Mouse (Mus musculus) layer of hippocampus, adult 11-12 months (tissue): Measurements from ENCODE around the gene Padi2.

Experiments used
- DNase-seq: peaks from one replicate; pipeline ENCODE4 v3.0.0; 2022; ENCODE audit warnings: low spot score

Padi2 gene

DNA sequence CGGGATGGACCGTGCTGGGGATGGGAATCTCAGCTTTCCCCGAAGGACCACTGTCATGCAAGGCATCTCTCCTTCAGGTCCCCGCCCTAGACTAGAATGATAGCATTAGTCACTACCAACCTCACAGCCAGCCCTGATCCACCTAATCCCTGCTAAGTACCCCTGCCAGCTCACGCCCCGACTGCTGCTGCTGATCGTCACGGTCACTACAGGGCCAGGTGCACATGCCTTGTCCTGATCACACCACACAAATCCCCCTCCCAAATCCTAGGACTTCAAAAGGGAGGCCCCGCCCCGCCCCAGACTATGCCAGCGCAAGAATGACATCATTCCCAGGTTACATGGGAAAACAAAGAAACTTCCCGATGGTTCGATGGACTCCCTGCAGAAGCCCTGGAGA is 24.4 kb upstream of the Padi2 start:
- DNase-seq, result no peak

DNA sequence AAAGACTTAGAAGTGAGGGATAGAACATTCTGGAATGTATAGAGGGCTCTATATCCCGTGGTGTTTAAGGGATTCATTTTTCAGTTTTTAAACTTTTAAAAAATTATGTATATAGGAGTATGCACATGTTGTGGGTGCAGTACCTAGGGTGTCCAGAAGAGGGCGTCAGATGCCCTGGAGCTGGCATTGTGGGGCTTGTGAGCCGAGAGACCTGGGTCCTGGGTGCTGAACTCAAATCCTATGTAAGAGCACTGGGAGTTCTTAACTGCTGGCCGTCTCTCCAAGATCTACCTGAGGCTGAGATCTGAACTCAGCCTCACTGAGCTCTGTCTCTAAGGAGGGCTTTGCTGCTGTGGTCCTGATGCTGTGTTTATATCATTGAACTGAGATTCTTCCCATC is 23.8 kb upstream of the Padi2 start:
- no peak for DNase-seq

DNA sequence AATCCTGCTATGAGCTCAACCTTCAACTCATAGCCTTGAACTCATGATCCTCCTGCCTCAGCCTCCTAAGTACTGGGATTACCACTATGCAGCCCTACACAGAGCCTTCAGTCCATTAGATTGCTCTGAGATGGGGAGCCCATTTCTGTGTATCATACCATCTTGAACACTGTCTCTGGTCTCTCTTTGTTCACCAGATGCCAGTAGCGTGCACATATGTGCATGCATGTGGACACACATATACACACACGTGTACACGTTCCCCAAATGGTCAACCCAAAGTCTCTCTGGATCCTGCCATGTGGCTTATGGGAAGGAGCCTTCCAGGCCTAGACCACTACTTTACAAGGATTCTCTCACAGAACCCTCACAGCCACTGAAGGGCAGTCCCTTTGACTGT is 23.2 kb upstream of the Padi2 start:
- DNase-seq, result no peak

DNA sequence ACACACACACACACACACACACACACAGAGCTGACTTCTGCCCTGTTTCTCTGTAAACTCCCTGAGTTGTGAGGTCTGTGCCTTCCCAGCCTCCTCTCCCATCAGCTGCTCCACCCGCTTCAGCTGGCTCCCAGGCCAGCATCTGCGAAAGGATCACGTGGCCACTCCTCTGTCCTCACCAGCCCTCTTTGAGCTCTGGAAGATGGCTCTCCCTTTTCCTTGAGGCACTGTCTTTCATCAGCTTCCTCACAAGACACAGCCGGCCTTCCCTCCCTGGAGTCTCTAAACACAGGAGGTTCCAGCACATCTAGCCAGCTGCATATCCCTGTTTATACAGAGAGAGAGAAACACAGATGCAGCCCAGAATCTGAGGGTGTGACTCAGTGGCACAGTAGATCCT is 22.3 kb upstream of the Padi2 start:
- DNase-seq, result no peak

DNA sequence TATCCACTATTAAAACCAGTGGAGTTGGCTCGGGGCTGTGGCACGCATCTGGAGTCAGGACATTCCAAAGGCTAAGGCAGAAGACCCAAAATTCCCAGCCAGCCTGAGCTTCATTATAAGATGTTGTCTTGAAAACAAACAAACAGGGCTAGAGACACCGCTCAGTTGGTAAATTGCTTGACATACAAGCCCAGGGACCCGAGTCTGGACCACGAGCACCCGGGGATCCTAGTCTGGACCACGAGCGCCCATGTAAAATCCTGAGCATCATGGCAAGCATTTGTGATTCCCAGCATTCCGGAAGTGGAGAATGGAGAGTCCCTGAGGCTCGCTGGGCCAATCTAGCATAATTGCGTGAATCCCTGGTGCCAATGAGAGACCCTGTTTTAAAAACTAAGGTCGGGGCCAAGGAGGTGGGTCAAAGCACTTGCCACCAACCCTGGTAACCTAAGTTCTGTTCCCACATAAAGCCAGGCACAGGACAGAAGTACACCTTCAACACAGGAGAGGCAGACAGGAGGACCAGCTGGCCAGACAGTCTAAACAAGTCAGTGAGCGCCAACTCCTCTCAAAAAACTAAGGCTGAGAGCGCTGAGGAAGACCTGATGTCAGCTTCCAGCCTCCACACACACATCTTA is 14.5 kb upstream of the Padi2 start:
- DNase-seq, result no peak

DNA sequence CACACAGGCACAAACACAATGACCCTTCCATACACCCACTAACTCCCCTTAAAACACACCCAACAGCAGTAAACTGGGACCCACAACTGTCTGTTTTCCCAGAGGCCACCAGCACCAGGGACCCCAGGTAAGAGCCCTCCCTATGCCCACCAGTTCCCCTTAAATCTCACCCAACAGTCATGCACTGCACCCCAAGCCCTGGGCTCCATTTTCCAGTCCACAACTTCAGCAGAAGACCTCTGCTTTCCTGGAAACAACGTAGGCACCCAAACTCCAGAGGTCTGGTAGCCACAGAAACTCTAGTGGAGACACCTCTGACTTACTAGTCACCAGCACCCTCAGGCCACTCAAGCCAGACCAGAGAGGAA is 14.0 kb upstream of the Padi2 start:
- DNase-seq, result no peak

DNA sequence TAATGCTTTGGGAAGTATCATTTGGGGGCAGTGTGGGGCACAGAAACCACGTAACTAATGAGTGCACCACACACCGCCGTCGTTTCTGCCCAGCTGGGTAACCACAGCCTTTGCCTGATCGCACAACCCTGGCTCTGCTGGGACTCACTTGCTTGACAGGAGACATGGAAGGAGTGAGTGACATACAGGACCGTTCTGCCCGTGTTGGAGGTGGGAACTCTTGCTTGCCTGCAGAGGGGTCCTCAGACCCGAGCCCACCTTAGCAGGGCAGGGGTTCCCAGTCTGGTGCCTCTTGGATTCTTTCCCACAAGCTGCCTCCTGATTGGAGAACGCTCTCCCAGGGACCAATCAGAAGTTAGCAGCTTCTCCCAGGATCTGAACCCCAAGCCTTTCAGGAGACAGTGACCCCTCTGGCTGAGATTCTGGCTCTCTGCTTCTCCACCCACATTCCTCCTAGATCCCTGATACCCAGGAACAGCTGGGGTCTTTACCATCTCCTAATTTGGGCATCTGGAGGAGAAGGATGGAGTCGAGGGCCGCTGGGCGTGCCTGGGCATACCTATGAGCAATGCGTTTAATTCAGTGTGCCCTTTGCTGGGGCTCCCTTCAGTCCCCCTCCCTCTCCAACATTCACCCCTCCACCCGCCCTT is 1.2 kb upstream of the Padi2 start:
- DNase-seq, result no peak

DNA sequence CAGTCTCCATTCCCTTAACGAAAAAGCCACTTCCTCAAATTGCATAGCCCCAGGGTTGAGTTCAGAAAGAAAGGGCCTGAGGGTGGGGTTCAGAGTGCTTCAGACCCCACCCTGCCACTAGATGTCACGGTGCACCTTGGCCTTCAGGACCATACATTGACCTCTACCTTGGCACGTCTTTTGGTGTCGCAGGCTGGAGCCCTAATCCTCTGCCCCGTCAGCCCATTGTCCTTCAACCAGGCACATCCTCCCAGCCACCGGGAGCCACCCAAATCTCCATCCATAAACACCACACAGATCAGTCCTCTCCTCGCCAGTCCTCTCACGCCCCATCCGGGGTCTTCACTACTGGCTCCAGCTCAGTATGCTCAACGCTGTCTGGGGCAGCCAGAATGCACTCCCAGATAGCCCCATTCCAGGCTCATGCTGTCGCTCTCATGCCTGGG is 695 bp upstream of the Padi2 start:
- DNase-seq, result no peak

DNA sequence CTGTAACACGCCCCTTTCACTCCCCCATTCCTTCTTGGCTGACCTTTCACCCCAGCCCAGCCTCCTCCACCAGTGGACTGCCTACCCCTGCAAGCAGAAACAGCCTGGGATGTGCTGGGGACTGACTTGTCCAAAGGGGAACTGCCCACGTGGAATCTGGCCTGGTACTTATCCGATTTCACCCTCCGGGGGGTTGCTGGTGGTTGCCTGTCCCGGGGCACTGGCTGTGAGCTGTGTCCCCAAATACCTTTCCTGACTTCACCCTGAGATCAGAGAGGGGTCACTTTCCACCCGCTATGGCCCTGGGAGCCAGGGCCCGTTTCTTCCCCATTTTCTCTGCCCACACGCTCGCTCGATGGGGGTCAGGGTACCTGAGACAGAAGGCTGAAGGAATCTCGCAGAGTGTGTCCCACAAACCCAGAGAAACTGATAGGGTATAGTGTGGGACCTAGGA is 710 bp downstream of the Padi2 start:
- no peak for DNase-seq

DNA sequence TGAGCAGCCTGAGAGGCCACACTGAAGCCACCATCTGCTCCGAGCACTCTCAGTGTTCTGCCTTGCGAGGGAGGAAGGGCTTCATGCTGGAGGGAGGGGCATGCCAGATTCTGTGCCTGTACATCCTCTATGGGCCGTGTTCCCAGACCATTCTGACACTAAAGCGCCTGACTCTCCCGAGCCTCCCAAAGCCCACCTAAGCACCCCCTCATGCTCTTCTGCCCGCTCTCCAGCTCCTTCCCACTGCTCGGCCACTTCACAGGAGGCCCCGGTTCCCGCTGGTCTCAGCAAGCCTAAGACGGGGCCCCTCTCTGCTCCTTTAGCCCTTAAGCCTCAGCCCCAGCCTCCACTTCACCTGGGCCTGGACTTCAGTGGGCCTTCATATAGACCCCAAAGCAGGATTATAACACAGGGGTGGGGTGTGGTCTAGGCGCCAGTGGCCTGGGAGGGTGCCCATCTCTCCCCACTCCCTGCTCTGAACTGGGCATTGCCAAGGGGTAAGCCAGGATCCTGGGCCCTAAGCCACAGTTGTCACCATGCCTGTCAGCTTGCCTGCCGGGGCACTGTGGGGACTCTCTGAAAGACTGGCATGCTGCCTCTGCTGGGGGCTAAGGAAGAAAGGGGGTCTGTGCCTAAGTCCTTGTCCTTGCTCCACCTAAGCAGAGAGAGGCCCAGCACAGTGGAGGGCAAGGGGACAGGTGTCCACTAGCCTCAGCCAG is 1.3 kb downstream of the Padi2 start:
- DNase-seq, result no peak

DNA sequence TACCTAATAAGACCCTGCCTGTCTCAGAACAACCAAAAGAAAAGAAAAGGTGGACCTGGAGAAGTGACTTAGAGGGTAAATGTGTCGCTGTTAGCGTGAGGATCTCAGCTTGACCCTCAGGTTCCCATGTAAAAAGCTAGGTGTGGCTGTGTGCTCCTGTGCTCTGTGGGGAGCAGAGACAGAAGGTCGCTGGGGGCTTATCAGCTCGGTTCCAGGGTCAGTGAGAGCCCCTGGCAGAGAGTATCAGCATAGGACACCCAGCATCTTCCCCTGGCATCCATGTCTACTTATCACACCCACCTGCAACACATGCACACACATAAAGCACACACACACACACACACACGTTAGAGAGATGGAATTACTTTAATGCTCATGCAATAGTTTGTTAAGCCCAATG is 2.5 kb downstream of the Padi2 start:
- no peak for DNase-seq

DNA sequence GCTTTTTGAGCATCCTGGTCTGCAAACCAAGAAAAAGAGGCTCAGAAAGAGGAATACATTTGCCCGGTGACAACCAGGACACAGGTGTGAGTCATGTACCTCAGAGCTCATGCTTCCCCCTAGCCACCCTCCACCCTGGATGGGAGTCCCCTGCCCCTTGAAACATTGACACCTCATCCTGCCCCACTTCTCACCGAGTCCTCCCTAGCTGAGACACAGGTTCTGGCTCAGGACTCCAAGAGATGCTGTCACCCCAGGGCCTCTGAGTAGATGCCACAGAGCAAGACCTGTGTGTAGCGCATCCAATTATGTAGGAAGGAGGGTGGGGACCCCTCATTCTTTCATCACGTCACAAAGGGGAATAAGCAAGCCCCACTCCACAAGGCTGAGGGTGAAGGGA is 3.4 kb downstream of the Padi2 start:
- no peak for DNase-seq

DNA sequence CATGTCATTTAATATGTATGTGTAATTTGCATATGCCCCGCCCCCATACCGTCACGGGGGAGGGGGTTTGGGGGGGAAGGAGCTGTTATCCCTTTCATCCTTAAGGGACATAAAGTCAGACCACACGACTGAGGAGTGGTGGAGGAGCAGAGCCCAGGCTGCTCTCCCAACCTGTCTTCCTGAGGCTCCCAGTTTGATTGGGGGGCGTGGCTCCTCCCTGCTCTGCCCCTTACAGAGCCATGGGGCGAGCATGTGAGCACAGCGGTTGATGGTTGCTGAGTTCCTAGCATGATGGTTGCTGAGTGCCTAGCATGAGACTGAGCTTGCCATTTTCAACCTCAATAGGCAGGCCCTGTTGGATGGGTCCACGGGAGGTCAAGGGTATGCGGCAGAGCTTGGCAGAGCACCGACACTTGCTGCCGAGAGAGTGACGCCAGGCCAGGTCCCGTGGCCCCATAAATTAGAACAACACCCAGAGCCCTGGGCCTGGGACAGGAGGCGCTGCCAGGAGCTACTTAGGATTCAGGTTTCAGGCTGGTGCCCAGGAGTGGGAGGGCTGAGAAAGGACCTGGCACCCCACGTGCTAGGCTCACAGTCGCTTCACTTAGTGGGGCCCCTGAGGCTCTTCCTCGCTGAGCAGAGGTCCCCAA is 4.6 kb downstream of the Padi2 start:
- no peak for DNase-seq

DNA sequence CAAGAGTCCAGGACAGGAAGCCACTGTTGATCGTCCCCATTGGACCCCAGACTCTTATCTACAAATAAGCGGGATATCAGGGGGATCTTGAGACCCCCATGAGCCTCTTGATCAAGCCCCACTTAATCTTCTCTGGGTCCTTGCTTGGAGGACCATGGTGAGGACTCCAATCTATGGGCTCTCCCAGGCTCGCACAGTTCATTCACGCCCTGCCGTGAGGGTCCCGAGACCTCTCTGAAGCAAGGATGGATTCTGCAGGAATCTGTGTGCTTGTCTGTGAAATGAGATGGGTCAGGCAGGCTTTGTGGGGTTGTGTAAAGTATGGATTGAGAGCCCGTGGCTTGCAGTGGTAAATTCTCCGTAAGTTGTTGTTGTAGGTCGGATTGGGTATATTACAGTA is 5.3 kb downstream of the Padi2 start:
- no peak for DNase-seq

DNA sequence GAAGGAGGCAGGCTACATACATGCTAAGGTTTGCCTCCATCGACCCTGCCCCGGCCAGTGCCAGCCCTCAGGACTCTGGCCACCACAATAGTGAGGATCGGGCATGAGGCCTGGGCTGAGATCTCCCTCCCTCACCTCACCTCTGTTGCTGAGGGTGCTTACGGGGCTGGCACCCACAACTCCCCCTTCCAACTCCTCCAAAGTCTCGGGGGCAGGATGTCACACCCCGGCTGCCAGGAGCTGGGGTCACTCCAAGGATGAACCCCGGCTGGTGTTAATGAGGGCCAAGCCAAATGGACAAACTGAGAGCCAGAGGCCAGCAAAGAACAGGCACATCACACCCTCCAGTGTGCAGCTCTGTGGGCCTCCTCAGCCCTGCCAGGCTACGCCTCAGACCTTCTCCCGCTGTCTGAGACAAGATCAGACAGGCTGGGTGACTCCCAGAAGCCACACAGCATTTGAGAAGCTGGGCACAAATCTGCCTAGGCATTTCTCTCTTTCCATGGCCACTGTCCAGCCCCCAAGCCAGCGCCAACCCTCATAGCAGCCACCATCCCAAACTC is 6.2 kb downstream of the Padi2 start:
- DNase-seq, result no peak

DNA sequence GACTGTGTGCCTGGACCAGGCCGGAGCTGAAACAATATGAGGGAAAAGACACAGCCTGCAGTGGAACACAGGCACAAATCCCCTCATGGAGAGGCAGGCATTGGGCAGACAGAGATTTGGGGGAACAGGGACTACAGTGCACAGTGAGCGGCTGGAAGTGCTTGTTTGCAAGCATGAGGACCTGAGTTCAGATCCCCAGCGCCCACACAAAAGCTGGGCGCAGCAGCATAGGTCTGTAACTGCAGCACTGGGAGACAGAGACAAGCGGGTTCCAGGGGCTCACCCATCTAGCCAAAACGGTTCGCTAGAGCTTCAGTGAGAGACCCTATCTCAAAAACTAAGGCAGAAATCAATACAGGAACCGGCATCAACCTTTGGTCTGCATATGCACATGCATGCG is 7.4 kb downstream of the Padi2 start:
- DNase-seq, result no peak

DNA sequence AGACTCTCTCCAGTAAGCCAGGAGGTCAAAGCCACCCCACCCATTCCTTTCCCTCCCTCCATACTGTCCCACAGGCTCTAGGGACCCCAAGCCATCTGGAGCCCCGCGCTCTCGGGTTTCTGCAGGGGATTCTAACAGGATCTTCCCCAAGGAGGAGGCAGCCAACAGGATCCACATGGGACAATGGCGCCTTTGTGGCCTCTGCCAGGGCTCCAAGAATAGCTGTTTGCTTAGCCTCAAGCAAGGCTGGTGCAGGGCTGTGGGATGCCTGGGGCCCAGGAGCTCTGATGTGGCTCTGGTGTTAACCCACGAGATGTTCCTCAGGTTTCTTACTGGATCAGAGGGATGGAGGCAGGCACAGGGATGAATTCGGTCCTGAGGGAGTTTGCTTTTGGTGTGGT is 8.6 kb downstream of the Padi2 start:
- DNase-seq, result peak; percentile 53

DNA sequence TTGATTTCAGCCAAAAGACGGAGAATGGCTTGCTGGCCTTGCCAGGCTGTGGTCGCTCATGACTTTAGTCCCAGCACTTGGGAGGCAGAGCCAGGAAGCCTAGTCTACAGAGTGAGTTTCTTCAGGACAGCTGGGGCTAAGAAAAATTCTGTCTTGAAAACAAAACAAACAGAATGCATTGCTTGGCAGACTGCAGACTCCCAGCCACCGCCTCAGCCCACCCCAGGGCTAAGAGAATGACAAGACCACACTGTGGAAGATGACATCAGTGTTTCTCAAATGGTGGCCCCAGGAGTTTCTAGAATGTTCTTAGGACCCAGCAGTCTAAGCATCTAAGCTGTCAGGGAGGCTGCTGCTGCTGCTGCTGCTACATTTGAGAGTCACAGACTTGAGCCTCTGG is 9.1 kb downstream of the Padi2 start:
- DNase-seq, result no peak

DNA sequence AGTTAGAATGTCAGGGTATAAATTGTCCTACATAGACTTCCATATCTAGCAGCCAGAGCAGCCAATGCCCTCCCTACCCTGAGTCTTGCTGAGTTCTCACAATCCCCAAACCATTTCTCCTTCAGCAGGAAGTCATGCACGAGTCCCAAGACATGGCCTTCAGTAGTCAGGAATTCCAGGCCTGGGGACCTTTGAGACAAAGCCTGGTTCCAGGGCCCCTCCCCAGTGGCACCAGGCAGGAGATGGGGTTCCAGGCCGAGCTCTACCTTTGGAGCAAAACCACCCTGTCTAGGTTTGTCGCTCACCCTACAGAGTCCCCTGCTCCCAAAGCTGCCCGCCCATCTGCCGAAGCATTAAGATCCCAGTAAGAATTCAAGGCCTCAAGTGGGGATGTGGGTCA is 10.2 kb downstream of the Padi2 start:
- DNase-seq, result no peak

DNA sequence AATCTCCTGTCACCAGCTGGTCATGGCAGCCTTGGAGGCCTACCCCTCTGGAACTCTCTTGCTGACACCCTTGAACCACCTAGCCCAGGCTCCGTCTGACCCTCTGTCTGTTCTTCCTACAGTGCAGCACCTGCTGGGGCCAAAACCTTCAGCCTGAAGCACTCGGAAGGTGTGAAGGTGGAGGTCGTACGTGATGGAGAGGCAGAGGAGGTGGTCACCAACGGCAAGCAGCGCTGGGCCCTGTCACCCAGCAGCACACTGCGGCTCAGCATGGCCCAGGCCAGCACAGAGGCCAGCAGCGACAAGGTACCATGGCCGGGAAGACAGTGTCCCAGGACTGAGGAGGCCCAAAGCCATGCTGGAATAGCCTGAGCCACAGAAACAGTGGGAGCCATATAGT is 11.3 kb downstream of the Padi2 start:
- no peak for DNase-seq

DNA sequence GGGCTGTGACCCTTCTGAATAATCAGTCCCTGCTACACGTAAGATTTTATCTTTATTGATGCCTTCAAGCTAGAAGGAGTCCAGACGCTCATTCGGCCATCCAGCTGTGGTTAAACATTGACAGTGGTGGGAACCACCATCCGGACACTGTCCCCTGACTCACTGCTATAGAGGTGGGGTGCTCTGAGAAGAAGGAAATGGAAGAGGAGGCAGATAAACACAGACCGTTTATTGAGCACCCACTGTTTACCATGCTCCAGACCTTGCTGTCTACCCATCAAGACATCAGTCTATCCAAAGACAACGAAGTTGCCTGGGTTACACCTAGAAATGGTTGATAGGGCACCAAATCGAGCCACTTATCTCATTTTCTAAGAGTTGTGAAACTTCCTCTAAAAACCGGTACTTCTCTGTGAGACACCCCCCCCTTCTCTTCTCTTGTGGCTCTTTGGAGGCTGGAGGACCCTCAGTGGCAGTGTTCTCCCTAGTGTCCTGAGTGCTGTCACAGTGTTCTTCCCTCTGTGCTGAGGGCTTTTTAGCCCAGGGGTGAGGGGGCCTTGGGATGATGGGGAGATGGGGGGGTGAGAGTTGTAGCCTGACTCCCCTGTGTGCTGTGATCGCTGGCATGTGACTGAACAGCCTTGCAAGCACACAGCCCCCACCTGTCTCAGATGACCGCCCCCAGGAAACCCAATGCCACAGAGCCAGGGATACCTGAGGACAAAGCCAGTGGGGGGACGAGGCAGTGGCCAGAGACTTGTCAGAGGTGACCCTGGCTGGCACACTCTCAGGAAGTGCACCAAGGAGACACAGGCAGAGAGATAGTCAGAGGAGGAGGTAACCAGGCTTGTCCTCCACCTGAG is 14.1 kb downstream of the Padi2 start:
- no peak for DNase-seq

DNA sequence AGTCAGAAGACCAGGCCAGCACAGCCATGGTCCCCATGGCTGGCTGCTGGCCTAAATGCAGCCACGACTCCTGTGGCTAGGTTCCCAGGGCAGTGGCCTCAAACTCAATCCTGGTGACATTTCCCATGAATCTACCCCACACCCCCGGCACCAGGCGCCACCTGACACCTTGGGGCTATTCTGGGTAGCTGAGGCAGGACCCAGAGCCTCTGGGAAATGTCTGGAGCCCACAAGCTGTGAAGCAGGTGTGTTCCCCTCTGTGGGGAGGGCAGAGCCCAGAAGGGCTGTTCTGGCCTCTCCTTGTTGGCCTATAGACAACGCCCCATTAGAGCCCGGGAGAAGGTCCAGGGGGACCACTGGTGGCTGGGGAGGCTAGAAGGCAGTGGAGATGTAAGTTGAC is 16.4 kb downstream of the Padi2 start:
- no peak for DNase-seq
